Mouse (Mus musculus) urinary bladder, postnatal 14 days (tissue): ENCODE measurements at regions not wholly inside any gene's neighbourhood (a gene's known extent, or its start where the extent isn't known, plus 50 kb on each side); places are given as distances from the start of the nearest gene placed in this dataset.
"Not testable (repeated sequence)": the region's sequence is repeated elsewhere in the genome, so short reads cannot be mapped to it uniquely, and the experiment has no call there.

Experiments used
- DNase-seq: peaks from one replicate; pipeline ENCODE4 v3.0.0; 2021; ENCODE audit warnings: low spot score

- DNase-seq: no peak
Measured at GRCm38 (mm10) chr8:15670722-15671121, 624.8 kb upstream of the BB014433 start.

- no peak for DNase-seq
Measured at GRCm38 (mm10) chr8:15670298-15670697, 624.4 kb upstream of the BB014433 start.

- DNase-seq: no peak
Measured at GRCm38 (mm10) chr8:15669515-15669914, 623.6 kb upstream of the BB014433 start.

GRCm38 (mm10) chr8:15660602-15661001 lies 614.7 kb upstream of the BB014433 start:
- no peak for DNase-seq

GRCm38 (mm10) chr8:15634769-15635366 lies 589.0 kb upstream of the BB014433 start:
- DNase-seq: no peak

GRCm38 (mm10) chr8:15628584-15628983 lies 582.7 kb upstream of the BB014433 start:
- DNase-seq: no peak

GRCm38 (mm10) chr8:15623602-15624392 lies 577.9 kb upstream of the BB014433 start:
- not testable (repeated sequence) for DNase-seq

- no peak for DNase-seq
Measured at GRCm38 (mm10) chr8:15610217-15610616, 564.3 kb upstream of the BB014433 start.

GRCm38 (mm10) chr8:15607598-15608215 lies 561.8 kb upstream of the BB014433 start:
- no peak for DNase-seq

- peak; percentile 25 for DNase-seq
Measured at GRCm38 (mm10) chr8:15601531-15601930, 555.7 kb upstream of the BB014433 start.

GRCm38 (mm10) chr8:15593106-15593505 lies 547.2 kb upstream of the BB014433 start:
- no peak for DNase-seq

GRCm38 (mm10) chr8:15583782-15584181 lies 537.9 kb upstream of the BB014433 start:
- DNase-seq: no peak

GRCm38 (mm10) chr8:15570091-15570490 lies 524.2 kb upstream of the BB014433 start:
- DNase-seq: no peak

GRCm38 (mm10) chr8:15567742-15568141 lies 521.9 kb upstream of the BB014433 start:
- no peak for DNase-seq

GRCm38 (mm10) chr8:15562310-15563296 lies 516.7 kb upstream of the BB014433 start:
- DNase-seq: no peak

GRCm38 (mm10) chr8:15532027-15532426 lies 486.1 kb upstream of the BB014433 start:
- DNase-seq: no peak

GRCm38 (mm10) chr8:15525461-15525860 lies 479.6 kb upstream of the BB014433 start:
- DNase-seq: no peak

GRCm38 (mm10) chr8:15519896-15520295 lies 474.0 kb upstream of the BB014433 start:
- peak; percentile 18 for DNase-seq

- no peak for DNase-seq
Measured at GRCm38 (mm10) chr8:15500973-15501372, 455.1 kb upstream of the BB014433 start.

GRCm38 (mm10) chr8:15497566-15497965 lies 451.7 kb upstream of the BB014433 start:
- peak; percentile 5 for DNase-seq

GRCm38 (mm10) chr8:15496248-15496647 lies 450.4 kb upstream of the BB014433 start:
- DNase-seq: no peak

- DNase-seq: no peak
Measured at GRCm38 (mm10) chr8:15490774-15491173, 444.9 kb upstream of the BB014433 start.
